Mouse (Mus musculus) urinary bladder, adult 2 months (tissue): ENCODE measurements around the gene Fcgr1. TPM values are rescaled to one million over a fixed set of nuclear protein-coding genes. Genes with fewer than 3 reads are reported as not detected.

Experiments used
- polyA plus RNA-seq: library from polyadenylated mRNA; depleted of rRNA; stranded (reverse); fragments of >200 nt; gene quantifications from 2 replicates; pipeline ENCODE4 v1.2.3, GENCODE M21; 2012; rRNA removed

Fcgr1 gene
- polyA plus RNA-seq, 1 experiment = 4.9 TPM

Other genes starting within 250 kb of the Fcgr1 start
- gene Vps45, start 235.5 kb downstream of the Fcgr1 start, polyA plus RNA-seq = 15.3 and 20.3 TPM in 2 replicates
- 11.1 and 16.8 TPM in 2 replicates for gene Otud7b, start 189.4 kb downstream of the Fcgr1 start, polyA plus RNA-seq
- gene Mtmr11, start 132.0 kb downstream of the Fcgr1 start, polyA plus RNA-seq = 33.7 and 35.7 TPM in 2 replicates
- gene Sf3b4, start 121.6 kb downstream of the Fcgr1 start, polyA plus RNA-seq = 48.6 and 52.3 TPM in 2 replicates
- 8.6 and 9.4 TPM in 2 replicates for gene Sv2a, start 112.8 kb downstream of the Fcgr1 start, polyA plus RNA-seq
- 28.1 and 39.1 TPM in 2 replicates for gene Bola1, start 74.3 kb downstream of the Fcgr1 start, polyA plus RNA-seq
- 0.60 and 0.74 TPM in 2 replicates for gene Hist2h2ab, start 74.1 kb downstream of the Fcgr1 start, polyA plus RNA-seq
- gene Hist2h2ac, start 73.1 kb downstream of the Fcgr1 start, polyA plus RNA-seq = 0.76 and 0.99 TPM in 2 replicates
- gene Hist2h2be, start 72.8 kb downstream of the Fcgr1 start, polyA plus RNA-seq = 7.7 TPM in 2 replicates
- 8.6 and 14.3 TPM in 2 replicates for gene Hist2h3c2, start 54.8 kb downstream of the Fcgr1 start, polyA plus RNA-seq
- 6.9 and 41.2 TPM in 2 replicates for gene Hist2h2aa2, start 53.7 kb downstream of the Fcgr1 start, polyA plus RNA-seq
- 140 and 149 TPM in 2 replicates for gene Hist2h2aa1, start 48.5 kb downstream of the Fcgr1 start, polyA plus RNA-seq
- gene Hist2h3c1, start 47.3 kb downstream of the Fcgr1 start, polyA plus RNA-seq = not detected in 2 replicates
- 1.4 and 1.6 TPM in 2 replicates for gene Hist2h4, start 30.7 kb downstream of the Fcgr1 start, polyA plus RNA-seq
- gene Hist2h3b, start 25.3 kb downstream of the Fcgr1 start, polyA plus RNA-seq = 1.9 and 3.2 TPM in 2 replicates
- 0.69 TPM in 1 of 2 replicates, not detected in the other for gene Hist2h2bb, start 24.2 kb downstream of the Fcgr1 start, polyA plus RNA-seq
- 0.15 and 0.29 TPM in 2 replicates for gene BC107364, start 158.3 kb upstream of the Fcgr1 start, polyA plus RNA-seq
- gene Hfe2, start 231.2 kb upstream of the Fcgr1 start, polyA plus RNA-seq = 0.09 and 0.11 TPM in 2 replicates